Mouse (Mus musculus) right cerebral cortex, postnatal 4 days (tissue): Measurements from ENCODE around the gene Dcps.
A peak's percentile ranks its signal among the peaks of the same experiment; 100 is the strongest.
"Not testable (repeated sequence)": the region's sequence is repeated elsewhere in the genome, so short reads cannot be mapped to it uniquely, and the experiment has no call there.

Source experiments
- DNase-seq: peaks from one replicate; pipeline ENCODE4 v3.0.0-alpha.2; 2022

Dcps gene

GRCm38 (mm10) chr9:35176124-35176659, 331 bp upstream of the Dcps start:
- DNase-seq: no peak

GRCm38 (mm10) chr9:35173331-35173730, 2.5 kb downstream of the Dcps start:
- no peak for DNase-seq

DNA sequence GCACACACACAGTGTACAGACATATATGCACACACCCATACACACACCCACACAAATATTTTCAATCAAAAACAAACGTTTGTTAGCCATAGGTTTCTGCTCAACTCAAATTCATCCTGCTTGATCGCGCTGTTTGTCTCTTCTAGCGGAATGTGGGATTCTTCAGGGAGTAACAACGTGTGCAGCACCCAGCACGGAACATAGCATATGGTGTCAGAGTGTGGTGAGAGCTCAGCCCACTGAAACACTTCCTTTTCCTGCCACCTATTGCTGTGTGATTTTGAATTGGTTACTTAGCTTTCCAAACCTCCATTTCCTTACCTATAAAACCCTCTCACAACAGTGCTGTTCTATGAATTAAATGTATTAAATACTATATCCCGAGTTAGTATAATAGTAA, 5.8 kb downstream of the Dcps start:
- no peak for DNase-seq

GRCm38 (mm10) chr9:35166798-35167635, 8.8 kb downstream of the Dcps start:
- DNase-seq: no peak

DNA sequence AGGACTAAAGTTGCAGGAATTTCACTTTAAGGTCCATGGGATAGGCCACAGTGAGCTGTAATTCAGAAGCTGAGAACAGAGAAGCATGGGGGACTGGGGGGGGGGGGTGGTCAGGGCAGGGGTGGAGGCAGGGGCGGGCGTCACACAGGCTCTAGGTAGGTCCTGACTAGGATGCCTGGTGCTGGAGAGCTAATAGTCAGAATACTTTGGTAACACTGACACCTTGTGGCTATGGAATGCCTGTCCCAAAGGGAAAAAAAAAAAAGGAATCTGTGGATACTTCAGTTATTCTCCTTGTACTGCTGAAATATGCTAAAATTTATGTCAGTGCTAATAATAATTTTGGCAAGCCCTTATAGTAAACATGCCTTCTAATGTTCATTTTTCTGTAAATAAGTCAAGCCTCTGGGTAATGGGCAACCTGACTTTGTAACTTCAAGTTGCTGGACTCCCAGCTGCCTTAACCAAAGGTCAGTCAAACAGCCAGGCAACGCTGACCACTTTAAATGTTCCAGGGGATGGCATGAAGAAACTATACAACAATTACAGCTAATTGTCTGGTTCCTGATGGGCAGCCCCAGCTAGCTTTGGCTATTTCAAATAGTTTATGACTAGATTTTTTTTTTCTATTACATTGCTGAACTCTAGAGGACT, 9.6 kb downstream of the Dcps start:
- no peak for DNase-seq

DNA sequence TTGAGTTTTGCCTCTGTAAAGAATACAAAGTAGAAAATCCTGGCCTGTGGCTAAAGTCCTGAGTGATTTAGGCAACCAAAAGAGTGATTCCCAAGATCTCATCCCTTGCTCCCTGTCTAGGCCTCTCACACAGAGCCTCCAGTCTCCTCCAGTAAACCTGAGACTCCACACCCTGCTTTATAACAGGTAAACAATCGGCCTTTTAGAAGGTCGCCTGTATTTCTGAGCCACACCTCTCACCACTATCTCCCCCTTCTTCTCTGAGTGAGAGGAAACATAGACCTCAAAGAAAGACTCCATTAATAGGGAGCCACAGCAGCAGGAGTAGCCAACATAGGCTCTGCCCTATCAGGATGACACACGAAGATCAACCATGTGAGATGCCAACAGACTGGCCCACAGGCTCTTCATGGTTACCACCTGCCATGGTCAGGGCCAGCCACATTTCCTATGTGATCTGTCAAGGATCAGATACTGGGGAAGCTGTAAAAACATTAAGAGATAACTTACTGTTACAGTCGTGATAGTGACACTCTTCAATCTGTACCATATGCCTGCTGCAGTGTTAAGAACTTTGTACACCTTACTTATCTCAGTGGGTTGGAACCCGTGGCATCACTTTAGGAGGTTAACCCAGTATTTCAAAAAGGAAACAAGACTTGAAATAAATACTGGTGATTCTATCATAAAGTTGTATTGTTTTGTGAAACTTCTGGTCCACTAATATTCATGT, 11.6 kb downstream of the Dcps start:
- no peak for DNase-seq

- peak; percentile 29 for DNase-seq
These were observed 12.7 kb downstream of the Dcps start for GRCm38 (mm10) chr9:35163011-35163690.

DNA sequence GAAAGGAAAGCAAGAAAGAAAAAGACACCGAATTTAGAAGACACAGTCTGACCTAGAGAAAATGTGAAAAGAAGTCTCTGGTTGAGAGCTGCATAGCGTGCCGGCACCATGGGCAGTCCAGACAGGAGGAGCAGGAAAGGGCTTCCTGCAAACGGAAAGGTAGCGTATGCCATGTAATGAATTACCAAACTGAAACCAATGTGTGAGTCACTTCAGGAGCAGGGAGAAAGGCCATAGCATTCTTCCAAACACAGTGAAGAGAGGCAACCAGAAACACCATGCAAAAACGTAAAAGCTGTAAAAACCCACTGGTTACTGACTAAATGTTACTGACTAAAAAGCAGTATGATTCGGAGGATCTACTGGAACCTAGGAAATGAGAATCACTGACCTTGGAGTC, 14.1 kb downstream of the Dcps start:
- no peak for DNase-seq

DNA sequence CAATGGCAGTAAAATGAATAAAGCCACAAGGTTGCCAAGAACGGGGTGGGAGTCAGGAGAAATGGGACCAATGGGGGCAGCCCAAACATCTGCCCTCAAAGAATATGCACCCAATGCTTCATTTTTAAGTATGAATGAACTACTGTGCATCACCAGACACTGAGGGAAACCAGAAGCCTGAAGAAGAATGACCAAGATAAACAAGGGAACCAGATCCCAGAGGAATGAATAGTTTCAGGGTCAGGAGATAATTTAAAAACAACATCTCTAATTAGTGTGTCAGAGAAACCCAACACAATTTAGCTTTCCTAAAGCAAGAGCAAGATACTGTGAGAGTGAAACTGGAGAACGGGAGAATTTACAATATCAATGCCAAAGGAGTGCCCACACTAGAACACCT, 15.2 kb downstream of the Dcps start:
- no peak for DNase-seq

DNA sequence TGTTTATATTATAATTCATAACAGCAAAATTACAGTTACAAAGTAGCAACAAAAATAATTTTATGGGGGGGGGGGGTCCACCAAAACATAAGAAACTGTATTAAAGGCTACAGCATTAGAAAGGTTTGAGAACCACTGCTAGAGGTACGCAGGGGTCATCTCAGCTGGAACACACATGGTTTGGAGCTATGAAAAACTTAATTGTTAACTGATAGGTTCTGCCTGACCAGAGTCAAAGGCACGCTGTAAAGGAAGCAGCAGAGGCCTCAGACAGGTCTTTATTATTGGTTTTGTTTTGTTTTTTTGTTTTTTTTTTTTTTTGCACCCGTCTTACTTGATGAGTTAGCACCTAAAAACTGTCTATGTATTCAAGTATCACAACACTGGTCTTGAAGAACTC, 17.4 kb downstream of the Dcps start:
- no peak for DNase-seq

GRCm38 (mm10) chr9:35156862-35157261, 19.0 kb downstream of the Dcps start:
- no peak for DNase-seq

DNA sequence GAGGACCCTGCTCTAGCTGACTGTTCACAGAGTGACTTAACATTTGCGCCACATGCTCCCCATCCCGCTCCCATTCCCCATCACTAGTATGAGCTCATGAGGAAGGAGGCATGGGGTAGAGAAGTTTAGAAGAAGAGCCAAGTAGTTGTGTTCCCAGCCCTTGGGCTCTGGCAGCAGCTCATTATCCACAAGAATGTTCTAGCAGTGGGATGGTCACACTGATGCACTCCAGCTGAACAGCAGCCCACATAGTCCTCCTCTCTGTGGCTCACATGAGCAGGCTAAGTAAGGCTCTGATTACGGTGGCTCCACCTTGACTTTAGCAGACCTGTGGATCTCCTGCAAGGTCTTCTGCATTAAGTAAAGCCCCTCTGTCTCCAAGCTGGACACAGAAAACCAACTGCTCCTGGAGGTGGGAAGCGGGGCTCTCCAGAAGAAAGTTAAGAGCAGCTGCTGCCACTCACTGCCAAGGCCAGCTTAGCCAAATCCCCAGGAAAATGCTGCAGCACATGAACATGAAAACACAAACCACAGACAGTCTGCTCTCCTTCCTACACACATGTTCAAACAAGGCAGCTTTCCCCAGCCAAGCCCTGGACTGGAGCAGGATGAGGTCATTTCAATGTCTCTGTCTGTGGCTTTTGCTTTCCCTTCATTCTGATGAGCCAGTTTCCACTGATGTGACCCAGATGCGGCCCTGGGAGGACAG, 19.7 kb downstream of the Dcps start:
- no peak for DNase-seq

DNA sequence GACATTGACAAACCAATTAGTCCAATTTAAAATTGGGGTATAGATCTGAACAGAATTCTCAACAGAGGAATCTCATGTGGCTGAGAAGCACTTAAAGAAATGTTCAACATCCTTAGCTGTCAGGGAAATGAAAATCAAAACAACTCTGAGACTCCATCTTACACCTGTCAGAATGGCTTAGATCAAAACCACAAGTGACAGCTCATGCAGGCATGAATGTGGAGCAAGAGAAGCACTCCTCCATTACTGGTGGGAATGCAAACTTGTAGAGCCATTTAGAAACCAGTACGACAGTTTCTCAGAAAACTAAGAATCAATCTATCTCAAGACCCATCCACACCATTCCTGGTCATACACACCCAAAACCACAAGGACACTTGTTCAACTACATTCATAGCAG, 22.9 kb downstream of the Dcps start:
- DNase-seq: no peak

- not testable (repeated sequence) for DNase-seq
These were observed 27.0 kb downstream of the Dcps start for GRCm38 (mm10) chr9:35148822-35149221.

GRCm38 (mm10) chr9:35147261-35147660, 28.6 kb downstream of the Dcps start:
- DNase-seq: not testable (repeated sequence)

GRCm38 (mm10) chr9:35145829-35146228, 30.0 kb downstream of the Dcps start:
- no peak for DNase-seq

- DNase-seq: no peak
These were observed 30.7 kb downstream of the Dcps start for GRCm38 (mm10) chr9:35145118-35145517.

DNA sequence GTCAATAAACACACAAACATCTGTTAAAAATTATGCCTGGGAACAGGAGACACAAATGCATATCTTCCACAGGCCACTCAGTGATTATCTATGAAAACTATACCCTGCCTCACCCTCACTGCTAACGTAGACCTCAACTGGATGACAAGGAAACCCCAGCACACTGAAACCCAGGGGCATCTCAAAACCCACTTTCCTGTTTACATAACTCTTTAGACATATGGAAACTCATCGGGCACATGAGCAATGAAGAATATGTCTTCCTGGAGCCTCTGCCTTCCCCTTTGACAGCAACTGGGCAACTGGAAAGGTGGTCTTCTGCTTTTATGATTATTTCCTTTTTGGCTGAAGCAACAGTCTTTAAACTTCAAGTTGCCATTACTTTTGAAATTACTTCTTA, 33.6 kb downstream of the Dcps start:
- DNase-seq: no peak

DNA sequence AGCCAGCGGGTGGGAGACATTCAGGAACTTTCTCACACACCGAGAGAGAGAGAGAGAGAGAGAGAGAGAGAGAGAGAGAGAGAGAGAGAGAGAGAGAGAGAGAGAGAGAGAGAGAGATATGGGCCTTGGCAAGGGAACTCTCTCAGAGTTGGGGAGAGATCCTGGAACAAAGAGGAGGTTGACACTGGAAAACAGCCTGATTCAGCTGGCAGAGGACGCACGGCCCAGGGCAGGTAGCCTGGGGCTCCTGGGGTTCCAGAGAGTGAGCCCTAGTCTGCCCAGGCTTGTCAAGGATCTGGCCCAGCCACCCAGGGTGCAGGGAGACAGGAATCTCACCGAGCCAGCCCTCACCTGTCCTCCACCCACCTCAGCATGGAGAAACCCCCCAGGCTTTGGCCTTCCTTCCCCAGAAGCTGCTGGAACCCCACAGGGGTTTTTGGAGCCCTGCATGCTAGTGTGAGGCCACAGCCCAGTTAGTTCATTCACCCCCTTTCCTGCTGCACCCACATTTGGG, 36.6 kb downstream of the Dcps start:
- no peak for DNase-seq

DNA sequence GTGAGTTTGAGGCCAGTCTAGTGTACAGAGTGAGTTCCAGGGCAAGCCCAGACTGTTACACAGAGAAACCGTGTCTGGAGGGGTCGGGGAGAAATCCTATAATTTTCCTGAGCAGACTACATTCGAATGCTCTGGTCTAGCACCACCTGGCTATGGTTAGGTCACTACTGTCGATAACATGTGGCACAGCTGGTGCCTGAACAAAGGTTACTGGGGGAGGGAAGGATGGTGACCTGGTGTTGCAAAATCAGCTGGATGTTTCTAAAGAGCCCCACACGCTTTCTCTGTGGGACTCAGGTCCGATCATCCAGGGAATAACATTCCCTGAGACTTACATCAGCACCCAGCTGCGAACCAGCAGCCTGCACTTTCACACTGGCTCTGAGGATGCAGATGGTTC, 37.8 kb downstream of the Dcps start:
- DNase-seq: no peak

- DNase-seq: no peak
These were observed 40.3 kb downstream of the Dcps start for GRCm38 (mm10) chr9:35135575-35135974.
